Mouse (Mus musculus): Measurements from ENCODE around the gene Brf1.

- TF ChIP-seq FLI1 (IDR thresholded peaks at IDR 0.05; ENCODE audit: low read length) (no peak), GATA1 (IDR thresholded peaks at IDR 0.05; ENCODE audit: borderline replicate concordance, low read length) (no peak)
These were observed 4.5 kb upstream of the Brf1 start for GRCm38 (mm10) chr12:113004993-113005392.
